Mouse (Mus musculus) CH12.LX (cell line): ENCODE measurements around the gene Tshr.

Experiments
- CTCF ChIP-seq, 2 experiments: IDR thresholded peaks in 1 of 2; conservative IDR thresholded peaks in 1 of 2; 2 replicates each; pipeline ENCODE4 v1.5.1; 2011 to 2012; ENCODE audit warnings: low read depth in 2 of 2, low read length in 2 of 2, improper control_type of control experiment in 1 of 2, inconsistent platforms in 1 of 2, mild to moderate bottlenecking in 1 of 2, moderate library complexity in 1 of 2
- EP300 ChIP-seq: IDR thresholded peaks from 2 replicates; pipeline ENCODE4 v1.6.1; 2011; ENCODE audit warnings: low read length, improper control_type of control experiment
- ETS1 ChIP-seq: conservative IDR thresholded peaks from 2 replicates; pipeline ENCODE4 v1.6.1; 2012; ENCODE audit warnings: low read depth, mild to moderate bottlenecking, inconsistent platforms, low read length, improper control_type of control experiment, moderate library complexity
- MAX ChIP-seq: IDR thresholded peaks from 2 replicates; pipeline ENCODE4 v1.6.1; 2011; ENCODE audit warnings: low read length, improper control_type of control experiment
- POLR2A ChIP-seq: IDR thresholded peaks from 2 replicates; pipeline ENCODE4 v1.6.1; 2011; ENCODE audit warnings: low read depth, mild to moderate bottlenecking, improper control_type of control experiment, low read length
- ZNF384 ChIP-seq: IDR thresholded peaks from 2 replicates; pipeline ENCODE4 v1.6.1; 2012; ENCODE audit warnings: low read depth, low read length, improper control_type of control experiment, inconsistent platforms

- TF ChIP-seq MAX = no peak
- no peak for TF ChIP-seq ZNF384
- no peak for TF ChIP-seq CTCF (conservative IDR thresholded peaks at IDR 0.05 in 1 of 2, IDR thresholded peaks at IDR 0.05 in 1 of 2; ENCODE audit: low read depth in 2 of 2, low read length in 2 of 2)
- no peak for TF ChIP-seq POLR2A
- no peak for TF ChIP-seq EP300
- TF ChIP-seq ETS1 = no peak
Observed at GRCm38 (mm10) chr12:91587077-91587476, 202.7 kb downstream of the Tshr start.
